Mouse (Mus musculus) heart, adult 2 months (tissue): Measurements from ENCODE around the gene Aspg.
A peak's percentile ranks its signal among the peaks of the same experiment; 100 is the strongest.

ENCODE experiments used
- CTCF ChIP-seq: fragments of 200-600 bp; IDR thresholded peaks from 2 replicates; pipeline ENCODE4 v1.8.1; 2022; ENCODE audit warnings: antibody characterized with exemption, mild to moderate bottlenecking, moderate library complexity
- EP300 ChIP-seq: fragments of 200-500 bp; IDR thresholded peaks from 2 replicates; pipeline ENCODE4 v1.6.1; 2011; ENCODE audit warnings: low read depth, low read length, control low read depth; ENCODE audit not compliant: insufficient read depth
- POLR2A ChIP-seq: fragments of 200-500 bp; IDR thresholded peaks from 2 replicates; pipeline ENCODE4 v1.6.1; 2011; ENCODE audit warnings: mild to moderate bottlenecking, low read depth, low read length, control low read depth; ENCODE audit not compliant: insufficient read depth

- TF ChIP-seq POLR2A, result no peak
- TF ChIP-seq CTCF, result peak; percentile 28
- peak; percentile 75 for TF ChIP-seq EP300
Measured at GRCm38 (mm10) chr12:112096051-112096732, 10.3 kb upstream of the Aspg start.
